Mouse (Mus musculus): ENCODE measurements around the gene Nktr.

DNA sequence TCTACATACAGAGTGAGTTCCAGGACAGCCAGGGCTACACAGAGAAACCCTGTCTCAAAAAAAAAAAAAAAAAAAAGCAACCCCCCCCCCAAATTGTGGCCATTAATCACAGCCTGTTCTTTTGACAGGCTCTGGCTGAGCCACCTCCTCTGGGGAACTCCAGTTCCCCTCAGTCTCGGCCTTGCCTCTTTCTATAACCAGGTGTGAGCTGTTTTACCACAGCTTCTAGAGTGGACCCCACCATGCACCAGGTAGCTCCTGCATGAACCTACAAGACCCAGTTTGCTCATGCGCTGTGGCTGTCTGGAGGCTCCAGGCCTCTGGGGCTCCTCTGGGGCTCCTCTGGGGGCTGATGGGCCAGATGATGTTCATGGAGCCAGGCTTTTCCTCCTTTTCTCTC, 43.4 kb upstream of the Nktr start:
- TF ChIP-seq CTCF (IDR thresholded peaks at IDR 0.05; ENCODE audit: extremely low read depth, insufficient read depth, insufficient read length, insufficient replicate concordance) (no peak), POLR2A (IDR thresholded peaks at IDR 0.05; ENCODE audit: low read depth, low read length) (no peak)
